Mouse (Mus musculus): Measurements from ENCODE around the gene Olfr665. TPM values are rescaled to one million over a fixed set of nuclear protein-coding genes. Genes with fewer than 3 reads are reported as not detected.
"Not testable (repeated sequence)": the region's sequence is repeated elsewhere in the genome, so short reads cannot be mapped to it uniquely, and the experiment has no call there.

The Olfr665 gene
- not detected in 2 replicates for polyA plus RNA-seq (2012; ENCODE audit: insufficient read depth, insufficient read length, missing spikeins)

- Histone ChIP-seq H3K27ac (ENCODE audit: insufficient read depth, low read depth, low read length) (no peak within 1 kb of the TSS), H3K4me1 (ENCODE audit: control insufficient read depth, insufficient read depth, low read length) (no peaks in the 10 kb centered on the region), H3K4me3 (ENCODE audit: insufficient read depth, low read length) (no peak within 1 kb of the TSS)
- TF ChIP-seq POLR2A (IDR thresholded peaks at IDR 0.05; ENCODE audit: borderline replicate concordance, low read depth, low read length): no peak
- TF ChIP-seq CTCF (IDR thresholded peaks at IDR 0.05; ENCODE audit: low read depth, low read length): no peak
These were observed at the start of gene Olfr665 for GRCm38 (mm10) chr7:104877731-104878130. Gene Olfr665, plus strand, starts transcription at chr7:104878031.

DNA sequence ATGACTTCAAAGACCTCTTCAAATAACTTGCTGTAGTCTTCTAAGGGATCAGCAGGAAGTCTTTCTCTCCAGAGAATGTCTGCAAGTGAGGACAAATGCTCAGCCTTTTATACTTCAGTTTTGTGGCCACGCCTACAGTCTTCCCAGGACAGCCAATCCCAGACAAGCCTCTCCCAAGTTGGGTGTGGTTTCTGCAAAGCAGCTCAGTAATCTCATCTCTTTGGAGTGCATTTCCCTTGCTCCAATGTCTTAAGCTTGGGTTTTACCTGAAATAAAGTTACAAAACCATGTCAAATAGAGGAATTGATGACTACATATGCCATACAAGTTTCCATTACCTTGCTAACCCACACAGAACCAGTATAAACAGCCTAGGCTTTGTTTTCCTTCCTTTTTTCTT is 35.3 kb upstream of the Olfr665 start, which contains the start of gene Usp17lb:
Gene Usp17lb (minus strand): TSS at position 101 of the 400 bp plus-strand sequence.
- TF ChIP-seq CTCF (IDR thresholded peaks at IDR 0.05; ENCODE audit: low read depth, low read length) (no peak), POLR2A (IDR thresholded peaks at IDR 0.05; ENCODE audit: borderline replicate concordance, low read depth, low read length) (no peak)

DNA sequence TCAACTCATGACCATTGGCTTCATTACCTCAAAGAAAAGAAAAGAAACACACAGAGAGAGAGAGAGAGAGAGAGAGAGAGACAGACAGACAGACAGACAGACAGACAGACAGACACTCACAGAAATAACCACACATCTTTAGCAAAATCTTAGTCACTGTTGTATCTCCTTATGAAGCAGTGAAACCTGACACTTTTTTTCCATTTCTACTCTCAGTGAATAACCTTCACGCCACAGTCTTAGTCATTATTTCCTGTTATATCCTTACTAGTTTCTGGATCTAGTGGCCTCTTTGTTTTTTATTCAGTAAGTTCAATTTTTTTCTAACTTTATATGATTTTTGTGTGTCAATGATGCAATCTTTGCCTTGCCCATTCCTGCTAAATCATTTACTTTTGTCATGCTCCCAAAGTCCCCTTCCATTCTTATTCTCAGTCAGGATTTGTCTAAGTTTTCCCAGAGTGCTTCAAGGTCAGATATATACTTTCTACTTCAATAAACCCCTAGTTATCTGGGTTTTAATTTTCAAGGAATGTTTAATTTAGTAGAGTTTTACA is 34.0 kb upstream of the Olfr665 start:
- TF ChIP-seq POLR2A (IDR thresholded peaks at IDR 0.05; ENCODE audit: borderline replicate concordance, low read depth, low read length): no peak
- TF ChIP-seq CTCF (IDR thresholded peaks at IDR 0.05; ENCODE audit: low read depth, low read length): no peak
- Histone ChIP-seq H3K4me1 (ENCODE audit: control insufficient read depth, insufficient read depth, low read length) (no peaks in the 10 kb centered on the region), H3K4me3 (ENCODE audit: insufficient read depth, low read length) (no peak overlapping the region), H3K27ac (ENCODE audit: insufficient read depth, low read depth, low read length) (no peak overlapping the region)

More for the DNA sequence above, 35.3 kb upstream of the Olfr665 start, which contains the start of gene Usp17lb:
- Histone ChIP-seq H3K4me1 (ENCODE audit: control insufficient read depth, insufficient read depth, low read length) (no peaks in the 10 kb centered on the region), H3K4me3 (ENCODE audit: insufficient read depth, low read length) (no peak within 1 kb of the TSS), H3K27ac (ENCODE audit: insufficient read depth, low read depth, low read length) (no peak within 1 kb of the TSS)

DNA sequence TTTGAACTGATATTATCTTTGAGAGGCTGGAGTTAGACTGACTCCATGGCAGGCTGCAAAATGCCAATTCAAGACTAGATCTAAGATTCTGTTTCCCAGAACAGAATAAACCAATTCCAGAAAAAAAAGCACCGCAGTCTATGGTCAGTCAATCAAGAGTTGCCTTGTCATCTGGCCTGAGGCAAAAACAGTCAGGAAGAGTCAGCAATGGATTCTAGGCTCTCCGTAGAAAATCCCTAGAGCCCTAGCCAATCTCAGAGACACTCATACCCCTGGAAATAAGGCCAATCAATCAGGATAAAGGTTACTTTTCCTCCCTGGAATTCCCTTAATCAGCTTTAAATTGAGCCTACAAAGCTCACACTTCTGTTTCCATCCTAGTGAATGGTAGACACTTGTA is 26.3 kb upstream of the Olfr665 start:
- not testable (repeated sequence) for H3K4me1 ChIP-seq (ENCODE audit: control insufficient read depth, insufficient read depth, low read length); H3K27ac ChIP-seq (ENCODE audit: insufficient read depth, low read depth, low read length); H3K4me3 ChIP-seq (ENCODE audit: insufficient read depth, low read length)

GRCm38 (mm10) chr7:104855248-104855750 is 22.5 kb upstream of the Olfr665 start:
- H3K4me3 ChIP-seq (ENCODE audit: insufficient read depth, low read length): no peak overlapping the region
- no peaks in the 10 kb centered on the region for H3K4me1 ChIP-seq (ENCODE audit: control insufficient read depth, insufficient read depth, low read length)
- no peak overlapping the region for H3K27ac ChIP-seq (ENCODE audit: insufficient read depth, low read depth, low read length)
- TF ChIP-seq POLR2A (IDR thresholded peaks at IDR 0.05; ENCODE audit: borderline replicate concordance, low read depth, low read length) (no peak), CTCF (IDR thresholded peaks at IDR 0.05; ENCODE audit: low read depth, low read length) (no peak)

- not testable (repeated sequence) for H3K27ac ChIP-seq (ENCODE audit: insufficient read depth, low read depth, low read length); H3K4me3 ChIP-seq (ENCODE audit: insufficient read depth, low read length); H3K4me1 ChIP-seq (ENCODE audit: control insufficient read depth, insufficient read depth, low read length)
These were observed 21.1 kb upstream of the Olfr665 start, which contains the start of gene Usp17la for GRCm38 (mm10) chr7:104856709-104857108. Gene Usp17la, plus strand, starts transcription at chr7:104857009.

- Histone ChIP-seq H3K4me3 (ENCODE audit: insufficient read depth, low read length) (no peak overlapping the region), H3K27ac (ENCODE audit: insufficient read depth, low read depth, low read length) (no peak overlapping the region), H3K4me1 (ENCODE audit: control insufficient read depth, insufficient read depth, low read length) (no peaks in the 10 kb centered on the region)
- no peak for TF ChIP-seq POLR2A (IDR thresholded peaks at IDR 0.05; ENCODE audit: borderline replicate concordance, low read depth, low read length)
- TF ChIP-seq CTCF (IDR thresholded peaks at IDR 0.05; ENCODE audit: low read depth, low read length): no peak
These were observed 20.1 kb upstream of the Olfr665 start for GRCm38 (mm10) chr7:104857683-104858082.

DNA sequence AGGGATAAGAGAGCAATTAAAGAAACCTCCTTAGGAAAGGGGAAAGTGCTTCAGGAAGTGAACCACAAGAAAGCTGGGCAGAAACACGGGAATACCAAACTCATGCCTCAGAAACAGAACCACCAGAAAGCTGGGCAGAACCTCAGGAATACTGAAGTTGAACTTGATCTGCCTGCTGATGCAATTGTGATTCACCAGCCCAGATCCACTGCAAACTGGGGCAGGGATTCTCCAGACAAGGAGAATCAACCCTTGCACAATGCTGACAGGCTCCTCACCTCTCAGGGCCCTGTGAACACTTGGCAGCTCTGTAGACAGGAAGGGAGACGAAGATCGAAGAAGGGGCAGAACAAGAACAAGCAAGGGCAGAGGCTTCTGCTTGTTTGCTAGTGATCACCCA is 16.4 kb upstream of the Olfr665 start:
- Histone ChIP-seq H3K27ac (ENCODE audit: insufficient read depth, low read depth, low read length) (no peak overlapping the region), H3K4me3 (ENCODE audit: insufficient read depth, low read length) (no peak overlapping the region), H3K4me1 (ENCODE audit: control insufficient read depth, insufficient read depth, low read length) (no peaks in the 10 kb centered on the region)
- no peak for TF ChIP-seq POLR2A (IDR thresholded peaks at IDR 0.05; ENCODE audit: borderline replicate concordance, low read depth, low read length)
- no peak for TF ChIP-seq CTCF (IDR thresholded peaks at IDR 0.05; ENCODE audit: low read depth, low read length)

- no peak within 1 kb of the TSS for H3K4me3 ChIP-seq (ENCODE audit: insufficient read depth, low read length)
- TF ChIP-seq CTCF (IDR thresholded peaks at IDR 0.05; ENCODE audit: low read depth, low read length): no peak
These were observed 18.0 kb downstream of the Olfr665 start, which contains the start of gene Olfr666 for GRCm38 (mm10) chr7:104895852-104896251. Gene Olfr666, minus strand, starts transcription at chr7:104895952.

GRCm38 (mm10) chr7:104921382-104921781 is 43.6 kb downstream of the Olfr665 start, which contains the start of gene Olfr667:
Gene Olfr667, minus strand, starts transcription at chr7:104921482.
- no peak within 1 kb of the TSS for H3K4me3 ChIP-seq (ENCODE audit: insufficient read depth, low read length)
- H3K4me1 ChIP-seq (ENCODE audit: control insufficient read depth, insufficient read depth, low read length): no peaks in the 10 kb centered on the region
- H3K27ac ChIP-seq (ENCODE audit: insufficient read depth, low read depth, low read length): no peak within 1 kb of the TSS
- TF ChIP-seq CTCF (IDR thresholded peaks at IDR 0.05; ENCODE audit: low read depth, low read length) (no peak), POLR2A (IDR thresholded peaks at IDR 0.05; ENCODE audit: borderline replicate concordance, low read depth, low read length) (no peak)

More at GRCm38 (mm10) chr7:104895852-104896251, 18.0 kb downstream of the Olfr665 start, which contains the start of gene Olfr666:
- H3K27ac ChIP-seq (ENCODE audit: insufficient read depth, low read depth, low read length): no peak within 1 kb of the TSS
- no peaks in the 10 kb centered on the region for H3K4me1 ChIP-seq (ENCODE audit: control insufficient read depth, insufficient read depth, low read length)

Measured in bone marrow macrophage, adult 2 months (primary cell).